Mouse (Mus musculus) kidney, postnatal 0 days (tissue): ENCODE data around the gene Sphk2. TPM values are rescaled to one million over a fixed set of nuclear protein-coding genes. Genes with fewer than 3 reads are reported as not detected.
A peak's percentile ranks its signal among the peaks of the same experiment; 100 is the strongest.

Source experiments
- ATAC-seq: fragments of 200-750 bp; cut with Nextera tagmentation; replicated peaks from 2 replicates; pipeline ENCODE4 v1.8.0; 2017; ENCODE audit warnings: low read depth, moderate number of reproducible peaks, moderate TSS enrichment, moderate library complexity; ENCODE audit not compliant: low FRiP score
- DNase-seq: peaks from one replicate; pipeline ENCODE4 v3.0.0-alpha.2; 2016; ENCODE audit warnings: low spot score
- H3K27ac ChIP-seq: fragments of 300-500 bp; sonication (generic); 2 replicates; pipeline ENCODE4 v1.5.1; 2014; ENCODE audit warnings: mild to moderate bottlenecking
- H3K27me3 ChIP-seq: fragments of 300-500 bp; sonication (generic); 2 replicates; pipeline ENCODE4 v1.6.1; 2014; ENCODE audit warnings: low read length, mixed read lengths; ENCODE audit not compliant: insufficient read depth
- H3K36me3 ChIP-seq: fragments of 300-500 bp; sonication (generic); 2 replicates; pipeline ENCODE4 v1.6.1; 2014; ENCODE audit warnings: low read length, mixed read lengths; ENCODE audit not compliant: insufficient read depth
- H3K4me1 ChIP-seq: fragments of 300-500 bp; sonication (generic); replicated peaks from 2 replicates; pipeline ENCODE4 v1.6.1; 2014; ENCODE audit warnings: antibody characterized with exemption, low read length, mixed read lengths; ENCODE audit not compliant: insufficient read depth
- H3K4me2 ChIP-seq: fragments of 300-500 bp; sonication (generic); 2 replicates; pipeline ENCODE4 v1.6.1; 2014; ENCODE audit warnings: mild to moderate bottlenecking, low read length, moderate library complexity, mixed read lengths
- H3K4me3 ChIP-seq: fragments of 300-500 bp; sonication (generic); replicated peaks from 2 replicates; pipeline ENCODE4 v1.5.1; 2014; ENCODE audit warnings: low read depth, low read length
- H3K9ac ChIP-seq: fragments of 300-500 bp; sonication (generic); 2 replicates; pipeline ENCODE4 v1.6.1; 2014; ENCODE audit warnings: low read depth, low read length
- H3K9me3 ChIP-seq: fragments of 300-500 bp; sonication (generic); replicated peaks from 2 replicates; pipeline ENCODE4 v1.6.1; 2016; ENCODE audit warnings: low read length, inconsistent platforms, mixed read lengths
- CTCF ChIP-seq: IDR thresholded peaks from 2 replicates; pipeline ENCODE4 v1.5.1; 2016; ENCODE audit warnings: antibody characterized with exemption, low read depth, mild to moderate bottlenecking, moderate library complexity
- WGBS: fragments of 180-500 bp; shearing (Covaris S2); extraction: QIAGEN DNeasy Blood & Tissue Kit; methylation state at CpG from one replicate; pipeline ENCODE4 v1.1.7; 2014; 5-methylcytosine and 5-hydroxymethylcytosine counted together
- polyA plus RNA-seq: library from polyadenylated mRNA; unstranded; fragments of >200 nt; fragmentation: Nextera tagmentation; extraction: Ambion mirVana; gene quantifications from 2 replicates; pipeline ENCODE4 v1.2.1, GENCODE M21; 2015

Sphk2 gene
- polyA plus RNA-seq, 1 experiment from 2014 or later: 20.8 TPM

DNA sequence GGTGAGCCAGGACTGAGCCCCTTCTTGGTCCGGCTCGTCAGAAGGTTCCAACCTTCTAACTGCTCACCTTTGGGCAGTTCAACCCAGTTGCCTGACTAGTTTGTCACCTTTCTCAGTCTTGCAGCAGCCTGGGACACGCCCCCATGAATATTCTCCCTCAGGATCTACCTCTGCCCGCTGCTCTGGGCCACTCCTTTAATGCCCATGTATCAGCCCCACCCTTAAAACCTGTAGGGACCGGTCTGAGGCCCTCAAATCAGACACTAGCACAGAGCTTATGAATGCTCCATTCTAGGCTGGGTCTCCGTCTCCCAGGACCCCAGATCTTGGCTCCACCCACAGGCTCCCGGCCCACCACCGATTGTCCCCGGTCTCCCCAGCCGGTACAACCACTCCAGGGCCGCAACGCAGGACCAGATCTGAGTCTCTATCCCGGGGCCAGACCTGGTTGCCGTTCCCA lies 3.1 kb downstream of the Sphk2 start:
- Histone ChIP-seq H3K9ac (peak overlapping the region; percentile 72), H3K27ac (peak overlapping the region; percentile 83), H3K4me3 (peak overlapping the region; percentile 63), H3K27me3 (no peaks in the 10 kb centered on the region), H3K4me2 (peak overlapping the region; percentile 63), H3K9me3 (no peaks in the 10 kb centered on the region), H3K4me1 (peaks cover 20% of the 10 kb centered on the region), H3K36me3 (peaks cover 40% of the 10 kb centered on the region)
- TF ChIP-seq CTCF: no peak
- peak; percentile 56 for ATAC-seq
- DNase-seq: no peak
- WGBS: 5% methylated on average over 14 of the region's 14 CpGs

DNA sequence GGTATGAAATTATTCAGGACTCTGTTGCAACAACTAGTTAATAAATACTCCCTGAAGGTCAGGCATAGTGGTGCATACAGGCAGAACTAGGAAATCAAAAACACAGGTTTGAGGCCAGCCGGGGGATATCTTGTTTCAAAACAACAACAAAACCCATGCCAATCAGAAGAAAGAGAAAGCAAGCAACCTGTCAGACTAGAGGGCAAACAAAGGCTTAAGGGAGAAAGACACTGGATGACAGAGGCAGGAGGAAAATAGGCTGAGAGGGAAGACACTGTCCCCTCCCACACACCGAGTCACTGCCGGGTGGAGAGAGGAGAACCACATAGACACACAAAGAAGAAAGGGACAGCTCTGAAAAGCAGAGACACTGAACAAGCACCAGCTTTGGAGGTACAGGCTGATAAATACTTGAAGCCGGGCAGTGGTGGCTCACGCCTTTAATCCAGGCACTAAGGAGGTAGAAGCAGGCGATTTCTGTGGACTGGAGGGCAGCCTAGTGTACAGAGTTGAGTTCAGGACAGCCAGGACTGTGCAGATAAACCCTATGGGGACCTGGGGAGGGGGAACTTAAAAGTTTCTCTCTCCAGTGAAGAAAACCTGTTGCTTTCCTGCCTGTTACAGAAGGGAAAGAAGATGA lies 3.8 kb downstream of the Sphk2 start:
- DNase-seq: no peak
- no peak for TF ChIP-seq CTCF
- peak overlapping the region; percentile 72 for H3K9ac ChIP-seq

DNA sequence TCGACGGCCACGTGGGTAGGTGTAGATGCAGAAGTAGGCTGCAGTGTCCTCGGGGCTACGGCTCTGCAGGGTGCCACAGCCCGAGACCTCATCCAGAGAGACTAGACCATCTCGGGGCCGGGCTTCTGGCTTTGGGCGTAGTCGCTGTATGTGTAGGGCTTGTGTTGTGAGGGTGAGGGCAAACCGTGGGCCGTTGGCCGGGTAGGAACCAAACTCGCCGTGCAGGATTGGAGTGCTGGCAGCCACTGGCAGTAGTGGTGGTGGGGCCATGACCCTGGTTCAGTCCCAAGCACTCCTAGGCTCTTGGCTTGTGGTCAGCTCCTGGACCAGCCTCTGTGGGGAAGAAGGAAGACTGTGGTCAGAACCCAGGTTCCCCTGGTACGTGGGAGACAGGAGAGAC lies 4.4 kb downstream of the Sphk2 start:
- H3K4me1 ChIP-seq: peaks cover 17% of the 10 kb centered on the region
- DNase-seq (no peak), ATAC-seq (no peak)
- H3K9ac ChIP-seq: no peak overlapping the region
- H3K27me3 ChIP-seq: no peaks in the 10 kb centered on the region
- WGBS: 91% methylated on average over 16 of the region's 16 CpGs
- H3K27ac ChIP-seq: peak overlapping the region; percentile 42; the same call in 1 of the 2 replicates
- H3K4me2 ChIP-seq: no peak overlapping the region
- no peak overlapping the region for H3K4me3 ChIP-seq
- H3K9me3 ChIP-seq: no peaks in the 10 kb centered on the region
- no peak for TF ChIP-seq CTCF
- H3K36me3 ChIP-seq: peaks cover 38% of the 10 kb centered on the region

More for the DNA sequence above, 3.8 kb downstream of the Sphk2 start:
- ATAC-seq: no peak
- Histone ChIP-seq H3K9me3 (no peaks in the 10 kb centered on the region), H3K27me3 (no peaks in the 10 kb centered on the region), H3K27ac (peak overlapping the region; percentile 83), H3K4me3 (peak overlapping the region; percentile 63), H3K4me1 (peaks cover 13% of the 10 kb centered on the region), H3K36me3 (peaks cover 38% of the 10 kb centered on the region), H3K4me2 (peak overlapping the region; percentile 63)
- WGBS: 69% methylated on average over 6 of the region's 6 CpGs

DNA sequence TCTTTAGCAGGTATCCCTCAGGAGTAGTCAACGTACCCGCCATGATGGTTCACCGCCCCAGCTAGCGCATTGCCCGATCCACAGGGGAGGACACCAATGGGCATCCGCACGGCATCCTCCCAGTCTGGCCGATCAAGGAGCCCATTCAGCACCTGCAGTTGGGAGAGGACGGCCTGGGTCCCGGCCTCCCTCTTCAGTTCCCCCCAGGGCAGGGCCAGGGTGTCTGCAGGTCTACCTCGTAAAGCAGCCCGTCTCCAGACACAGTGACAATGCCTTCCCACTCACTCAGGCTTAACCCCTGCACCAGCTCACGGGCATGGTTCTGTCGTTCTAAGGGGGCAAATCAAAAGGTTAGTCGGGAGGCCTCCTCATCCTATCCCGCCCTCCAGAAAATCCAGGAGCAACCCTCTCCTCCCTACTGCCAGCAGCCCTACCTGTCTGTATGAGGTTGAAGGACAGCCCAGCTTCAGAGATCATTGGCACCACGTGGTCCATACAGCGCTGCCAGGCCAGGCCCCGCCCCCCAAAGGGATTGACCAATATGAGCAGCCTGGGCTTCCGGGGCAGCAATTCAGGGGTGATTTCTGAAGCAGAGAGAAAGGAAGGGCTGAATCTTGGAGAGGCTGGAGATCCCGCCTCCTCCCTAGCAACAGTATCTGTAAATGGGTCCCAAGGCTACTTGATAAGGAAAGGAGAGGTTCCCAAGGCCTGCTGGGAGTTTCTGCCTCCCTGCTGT lies 5.6 kb downstream of the Sphk2 start:
- H3K9ac ChIP-seq: no peak overlapping the region
- H3K27ac ChIP-seq: no peak overlapping the region
- no peaks in the 10 kb centered on the region for H3K9me3 ChIP-seq
- no peak for DNase-seq
- H3K4me1 ChIP-seq: peaks cover 24% of the 10 kb centered on the region
- no peak overlapping the region for H3K4me2 ChIP-seq
- peaks cover 38% of the 10 kb centered on the region for H3K36me3 ChIP-seq
- no peak overlapping the region for H3K4me3 ChIP-seq
- no peak for ATAC-seq
- TF ChIP-seq CTCF: no peak
- 87% methylated on average over 21 of the region's 21 CpGs for WGBS
- H3K27me3 ChIP-seq: no peaks in the 10 kb centered on the region

DNA sequence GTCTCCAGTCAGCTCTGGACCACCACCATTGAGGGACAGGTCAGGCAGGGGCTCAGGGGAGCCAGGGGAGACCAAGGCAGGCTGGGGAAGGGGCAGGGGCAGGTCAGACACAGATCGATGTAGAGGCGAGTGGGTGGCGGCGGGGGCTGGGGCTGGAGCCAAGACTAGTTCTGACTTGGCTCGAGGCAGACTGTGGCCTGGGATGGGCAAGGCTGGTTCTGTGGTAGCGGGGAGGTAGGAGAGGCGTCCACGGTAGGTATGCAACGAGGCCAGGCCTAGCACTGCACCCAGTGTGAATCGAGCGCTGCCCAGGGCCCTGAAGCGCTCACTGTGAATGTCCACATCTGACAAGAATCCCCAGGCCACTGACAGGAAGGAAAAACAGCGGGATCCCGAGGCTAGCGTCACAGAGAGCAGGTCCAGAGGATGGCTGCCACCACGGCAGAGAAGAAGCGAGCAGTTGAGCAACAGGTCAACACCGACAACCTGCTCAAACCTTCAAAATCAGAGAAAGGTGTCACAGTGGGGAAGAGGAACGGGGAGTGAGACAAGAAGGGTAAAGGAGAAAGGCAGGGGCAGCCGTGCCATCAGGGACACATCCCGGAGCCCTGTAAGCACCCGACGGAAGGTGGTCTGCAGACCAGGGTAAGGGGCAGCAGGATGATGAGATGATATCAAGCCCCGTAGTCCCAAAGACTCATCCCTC lies 6.3 kb downstream of the Sphk2 start:
- ATAC-seq: no peak
- H3K27me3 ChIP-seq: no peaks in the 10 kb centered on the region
- H3K9ac ChIP-seq: no peak overlapping the region
- TF ChIP-seq CTCF: no peak
- H3K4me2 ChIP-seq: no peak overlapping the region
- H3K9me3 ChIP-seq: no peaks in the 10 kb centered on the region
- 89% methylated on average over 24 of the region's 24 CpGs for WGBS
- H3K4me3 ChIP-seq: no peak overlapping the region
- DNase-seq: no peak
- H3K27ac ChIP-seq: no peak overlapping the region
- peaks cover 21% of the 10 kb centered on the region for H3K4me1 ChIP-seq
- peaks cover 38% of the 10 kb centered on the region for H3K36me3 ChIP-seq

DNA sequence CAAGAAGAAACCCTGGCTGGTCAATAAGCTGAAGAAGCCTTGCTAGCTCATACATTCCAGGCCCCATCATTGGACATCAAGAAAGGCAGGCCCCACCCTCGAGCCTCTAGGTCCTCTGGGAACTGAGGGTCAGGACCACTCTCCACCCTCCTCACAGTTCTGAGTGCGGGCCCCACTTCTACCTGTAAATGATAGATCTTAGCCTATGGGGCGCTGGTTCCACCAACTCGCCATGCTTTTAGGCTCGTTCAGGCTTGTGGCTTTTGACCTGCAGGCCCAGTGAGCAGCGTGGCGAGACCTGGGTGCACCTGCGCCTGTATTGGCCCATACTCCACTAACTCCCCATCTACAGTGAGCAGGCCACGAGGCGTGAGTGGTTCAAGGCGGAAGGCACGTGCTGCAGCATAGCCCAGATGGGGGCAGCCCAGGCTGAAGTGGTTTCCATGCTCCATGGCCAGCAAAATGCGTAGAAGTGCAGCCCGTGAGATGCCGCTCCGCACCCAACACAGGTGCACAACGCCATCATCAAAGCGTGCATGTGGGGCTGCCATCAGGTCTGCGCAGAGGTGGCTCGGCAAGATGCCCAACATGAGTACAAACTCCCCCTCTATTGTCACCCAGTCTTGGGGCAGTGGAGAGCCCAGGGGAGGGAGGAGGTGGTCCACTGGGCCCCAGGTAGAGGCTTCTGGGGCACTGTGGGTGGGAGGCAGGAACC lies 7.2 kb downstream of the Sphk2 start:
- peaks cover 38% of the 10 kb centered on the region for H3K36me3 ChIP-seq
- WGBS: 87% methylated on average over 20 of the region's 20 CpGs
- no peaks in the 10 kb centered on the region for H3K9me3 ChIP-seq
- no peak for DNase-seq
- H3K4me2 ChIP-seq: no peak overlapping the region
- H3K27me3 ChIP-seq: no peaks in the 10 kb centered on the region
- no peak overlapping the region for H3K27ac ChIP-seq
- H3K4me1 ChIP-seq: peaks cover 18% of the 10 kb centered on the region
- no peak for TF ChIP-seq CTCF
- no peak overlapping the region for H3K9ac ChIP-seq
- no peak overlapping the region for H3K4me3 ChIP-seq
- ATAC-seq: no peak
